In genomic region chr3:38128486-38129166, GRCm38 (mm10) we compare ENCODE assay signal across 12 mouse cellular contexts.
DNase-seq lines count a peak whose midpoint lies in the region; ATAC-seq and TF ChIP-seq lines count a peak whose summit lies in the region.
"Had no signal": no experiment of that assay in that cellular context is flagged by ENCODE, and none has a peak within 500 bp of the region (broad histone marks: within the 10 kb centered on the region; RNA-seq: fewer than 3 reads in every experiment).

No protein-coding gene starts in this region.

- no peak overlapping the region for H3K4me2 ChIP-seq in lung, embryonic 16.5 days (ENCODE audit: low read depth, low read length)
- H3K4me2 ChIP-seq: forebrain, embryonic 15.5 days had no signal

- peak; percentile 97 for ATAC-seq in lung, embryonic 16.5 days (ENCODE audit: low read depth)
- ATAC-seq: forebrain, embryonic 15.5 days had no signal

- no peak overlapping the region for H3K4me3 ChIP-seq in C2C12 (ENCODE audit: insufficient read depth, poor library complexity, severe bottlenecking)
- no peak overlapping the region for H3K4me3 ChIP-seq in lung, embryonic 16.5 days (ENCODE audit: low read length)
- H3K4me3 ChIP-seq: forebrain, embryonic 15.5 days; limb, embryonic 10.5 days had no signal

- no peaks in the 10 kb centered on the region for H3K27me3 ChIP-seq in C2C12 (ENCODE audit: control insufficient read depth, insufficient read depth, insufficient read length)
- no peaks in the 10 kb centered on the region for H3K27me3 ChIP-seq in lung, embryonic 16.5 days (ENCODE audit: control insufficient read depth, insufficient read depth, low read depth, low read length)
- H3K27me3 ChIP-seq: forebrain, embryonic 15.5 days had no signal

- no peak overlapping the region for H3K9ac ChIP-seq in lung, embryonic 16.5 days (ENCODE audit: low read length)
- H3K9ac ChIP-seq: forebrain, embryonic 15.5 days had no signal

- TF ChIP-seq CTCF in C2C12 (IDR thresholded peaks at IDR 0.05; ENCODE audit: control insufficient read depth, insufficient read depth, insufficient read length), result no peak

- no peaks in the 10 kb centered on the region for H3K9me3 ChIP-seq in lung, embryonic 16.5 days (ENCODE audit: control insufficient read depth, low read length)
- H3K9me3 ChIP-seq: forebrain, embryonic 15.5 days; limb, embryonic 10.5 days had no signal

- H3K36me3 ChIP-seq in C2C12 (ENCODE audit: control insufficient read depth, insufficient read depth), result no peaks in the 10 kb centered on the region
- no peaks in the 10 kb centered on the region for H3K36me3 ChIP-seq in lung, embryonic 16.5 days (ENCODE audit: control insufficient read depth, insufficient read depth, low read length)
- H3K36me3 ChIP-seq: forebrain, embryonic 15.5 days; limb, embryonic 10.5 days had no signal

- H3K79me3 ChIP-seq in C2C12 (ENCODE audit: low read depth), result no peaks in the 10 kb centered on the region

- no peaks in the 10 kb centered on the region for H3K79me2 ChIP-seq in C2C12 (ENCODE audit: control insufficient read depth, insufficient read depth)

- peak; percentile 18 to 69 for DNase-seq in adrenal gland, adult (ENCODE audit: inconsistent age in 2 of 2, low spot score in 1 of 2)
- DNase-seq in adrenal gland, adult 18-20 months (ENCODE audit: low spot score in 2 of 2), result no peak
- peak; percentile 73 for DNase-seq in kidney, adult 9 months
- no peak for DNase-seq in embryo, embryonic 10 days (ENCODE audit: low spot score)
- DNase-seq in testis, postnatal 14 days (ENCODE audit: low spot score), result no peak
- DNase-seq in T-cell, adult 2 months (ENCODE audit: low spot score), result no peak
- DNase-seq: cerebellum, postnatal 36 days; right cerebral cortex, postnatal 25 days had no signal

- 19% methylated on average over 5 of the region's 5 CpGs for WGBS in lung, embryonic 16.5 days

- no peak overlapping the region for H3ac ChIP-seq in C2C12 (ENCODE audit: control insufficient read depth, insufficient read length, low read depth)

- peaks cover 23% of the 10 kb centered on the region for H3K4me1 ChIP-seq in lung, embryonic 16.5 days (replicated peaks; ENCODE audit: control insufficient read depth, insufficient read depth, low read length)
- H3K4me1 ChIP-seq: forebrain, embryonic 15.5 days had no signal

- peak overlapping the region; percentile 45 for H3K27ac ChIP-seq in lung, embryonic 16.5 days (ENCODE audit: low read length)
- H3K27ac ChIP-seq: forebrain, embryonic 15.5 days; limb, embryonic 10.5 days had no signal

TF ChIP-seq in C2C12, 6 proteins besides CTCF, POLR2A, EP300 and RAD21:
- TF ChIP-seq FOSL1 (IDR thresholded peaks at IDR 0.05; ENCODE audit: insufficient read depth, low read length, poor library complexity, severe bottlenecking), result no peak
- peak; percentile 48 for TF ChIP-seq CEBPB (IDR thresholded peaks at IDR 0.05; ENCODE audit: low read depth)

Comparison
In these comparisons a context has a peak if more than half of its experiments do, and no peak if none do; other contexts are left out.
1. DNase-seq: peak in adrenal gland, adult (2 of 2) and kidney, adult 9 months (single experiment); none in adrenal gland, adult 18-20 months (0 of 2), embryo, embryonic 10 days (single experiment), testis, postnatal 14 days (single experiment) and T-cell, adult 2 months (single experiment).